Mouse (Mus musculus) skeletal muscle tissue, adult 2 months (tissue): ENCODE data around the gene Lef1.

Experiments used
- DNase-seq: peaks from one replicate; pipeline ENCODE4 v3.0.0-alpha.2; 2012; ENCODE audit warnings: low read depth, low spot score

The Lef1 gene

DNA sequence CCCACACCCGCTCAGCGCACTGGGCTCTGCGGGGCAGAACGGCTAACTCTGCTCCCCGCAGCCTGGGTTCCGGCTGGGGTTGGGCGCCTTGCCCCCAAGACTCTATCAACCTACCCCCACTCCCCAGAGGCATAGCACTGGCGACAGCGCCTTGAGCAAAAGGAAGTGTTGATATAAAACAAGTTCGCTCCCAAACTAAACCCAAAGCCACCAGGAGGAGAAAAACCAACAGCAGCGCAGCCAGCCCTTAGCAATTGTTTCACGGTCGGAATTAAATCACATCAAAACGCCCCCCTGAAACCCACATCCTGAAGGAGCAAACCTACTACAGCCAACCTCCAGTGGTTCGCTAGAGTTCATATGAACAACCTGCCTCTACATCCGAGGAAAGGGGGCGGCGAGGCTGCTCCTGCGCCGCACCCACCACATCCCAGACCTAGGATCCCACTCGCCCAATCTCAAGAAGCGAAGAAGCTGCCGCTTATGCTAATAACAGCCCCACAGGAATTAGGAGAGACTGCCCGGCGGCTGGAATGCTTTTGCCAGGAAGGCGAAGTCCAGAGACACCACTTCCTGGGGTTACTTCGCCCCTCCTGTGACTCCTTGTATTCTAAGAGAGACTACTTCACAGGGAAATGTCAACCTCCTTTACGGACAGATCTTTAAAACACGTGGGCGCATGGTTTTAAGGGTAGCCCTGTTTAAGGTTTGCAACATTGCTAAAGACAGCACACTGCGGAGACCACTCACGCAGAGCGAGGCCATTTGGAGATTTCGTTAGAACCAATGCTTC, 2.8 kb upstream of the Lef1 start:
- DNase-seq = no peak

- DNase-seq = no peak
These were observed 2.1 kb upstream of the Lef1 start for GRCm38 (mm10) chr3:131108094-131108653.

DNA sequence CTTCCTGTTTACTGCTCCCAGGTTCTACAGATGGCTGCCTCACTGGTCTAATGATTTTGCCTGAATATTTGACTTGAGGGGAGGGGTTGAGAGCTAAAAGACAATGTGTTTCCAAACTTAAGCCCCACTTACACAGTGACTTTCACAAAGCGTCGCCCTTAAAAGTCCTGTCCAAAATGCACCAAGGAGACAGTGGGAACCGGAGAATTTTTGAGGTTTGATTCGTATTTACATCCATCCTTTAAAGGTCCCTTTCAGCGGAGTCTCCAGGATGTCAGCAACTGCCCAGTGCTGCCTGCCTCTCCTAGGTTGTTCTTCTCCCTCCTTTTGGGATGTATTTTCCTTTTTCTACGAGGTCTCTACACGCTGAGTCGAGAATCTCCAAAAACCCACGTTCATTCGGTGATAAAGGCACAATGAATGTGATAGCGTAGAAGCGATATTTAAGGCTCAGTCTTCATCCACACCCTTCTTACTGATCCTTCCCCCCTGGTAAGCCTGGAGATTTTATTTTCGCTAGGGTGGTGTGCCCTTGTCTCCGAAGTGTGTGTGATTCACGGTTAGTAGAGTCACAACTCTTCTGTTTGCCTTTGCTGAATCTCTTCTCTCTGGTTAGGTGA, 1.1 kb upstream of the Lef1 start:
- DNase-seq = no peak

- no peak for DNase-seq
These were observed 593 bp upstream of the Lef1 start for GRCm38 (mm10) chr3:131109686-131110070.

GRCm38 (mm10) chr3:131111151-131111850, 1.0 kb downstream of the Lef1 start:
- no peak for DNase-seq

DNA sequence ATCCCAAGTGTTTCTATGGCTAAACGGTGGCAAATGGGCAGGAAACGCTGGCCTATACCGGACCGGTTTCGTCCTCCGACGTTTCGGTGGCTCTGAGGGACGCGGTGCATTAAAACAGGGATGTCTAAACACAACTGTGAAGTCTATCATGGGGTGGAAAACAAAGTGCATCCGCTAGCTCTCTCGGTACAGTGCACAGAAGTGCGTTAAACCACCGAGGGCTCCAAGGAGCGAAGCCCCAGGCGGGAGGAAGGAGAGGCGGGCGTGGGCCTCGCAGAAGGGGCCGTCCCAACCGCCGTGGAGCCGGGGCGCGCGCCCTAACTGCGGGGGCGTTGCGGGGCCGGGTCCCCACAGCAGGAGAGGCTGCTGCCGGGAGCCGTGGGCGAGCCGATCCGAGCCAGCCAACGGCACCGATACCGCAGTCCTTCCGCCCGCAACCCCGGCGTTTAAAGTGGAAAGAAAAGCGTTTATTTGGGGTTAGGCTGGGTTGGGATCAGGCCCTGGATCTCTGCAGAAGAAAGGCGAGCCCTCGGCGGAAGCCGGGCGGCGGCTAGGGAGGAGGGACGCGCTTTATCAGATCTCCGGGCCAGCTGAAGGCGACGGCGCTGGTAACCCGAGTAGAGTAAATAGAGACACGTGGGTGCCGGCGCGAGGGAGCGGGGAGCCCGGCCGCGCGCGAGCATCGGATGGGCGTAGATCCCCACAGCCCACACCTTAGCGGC, 1.7 kb downstream of the Lef1 start:
- no peak for DNase-seq

- DNase-seq = no peak
These were observed 2.3 kb downstream of the Lef1 start for GRCm38 (mm10) chr3:131112573-131112955.

DNA sequence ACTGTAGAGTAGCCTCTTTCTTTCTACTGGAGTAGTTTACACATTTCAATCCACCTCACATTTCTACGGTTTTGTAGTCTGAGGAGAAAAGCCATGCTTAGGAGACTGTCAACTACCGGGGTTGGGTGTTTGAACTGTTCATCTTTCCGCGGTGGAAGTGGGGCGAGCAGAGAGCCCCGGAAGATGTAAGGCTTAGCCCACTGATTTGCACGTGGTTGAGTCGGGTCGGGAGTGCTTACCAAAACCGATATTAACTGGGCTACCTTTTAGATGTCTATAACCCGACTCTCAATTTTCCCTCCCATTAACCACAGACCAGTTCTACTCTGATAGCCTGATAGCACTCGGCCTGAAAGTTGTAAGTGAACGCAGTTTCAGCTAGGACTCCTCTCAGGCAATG, 2.8 kb downstream of the Lef1 start:
- no peak for DNase-seq

DNA sequence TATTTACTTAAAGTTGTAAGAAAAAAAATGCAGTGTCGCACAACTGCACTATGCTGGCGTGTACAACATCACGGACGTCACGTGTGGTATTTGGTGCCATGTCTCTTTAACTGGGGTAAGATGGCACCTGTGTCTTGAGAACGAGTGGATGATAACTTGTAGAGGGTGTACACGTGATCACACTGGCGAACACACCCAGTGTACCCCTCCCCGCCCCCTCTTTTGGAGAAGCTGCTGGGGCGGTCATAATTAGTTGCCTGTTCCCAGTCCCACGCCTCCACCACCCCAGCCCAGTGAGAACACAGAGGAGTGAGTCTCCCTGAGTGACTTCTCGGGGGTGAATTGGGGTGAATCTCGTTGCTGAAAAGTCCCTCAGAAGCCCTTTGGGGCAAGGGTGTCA, 5.8 kb downstream of the Lef1 start:
- DNase-seq = no peak

GRCm38 (mm10) chr3:131117352-131117751, 7.1 kb downstream of the Lef1 start:
- DNase-seq = no peak

- no peak for DNase-seq
These were observed 7.6 kb downstream of the Lef1 start for GRCm38 (mm10) chr3:131117883-131118282.

DNA sequence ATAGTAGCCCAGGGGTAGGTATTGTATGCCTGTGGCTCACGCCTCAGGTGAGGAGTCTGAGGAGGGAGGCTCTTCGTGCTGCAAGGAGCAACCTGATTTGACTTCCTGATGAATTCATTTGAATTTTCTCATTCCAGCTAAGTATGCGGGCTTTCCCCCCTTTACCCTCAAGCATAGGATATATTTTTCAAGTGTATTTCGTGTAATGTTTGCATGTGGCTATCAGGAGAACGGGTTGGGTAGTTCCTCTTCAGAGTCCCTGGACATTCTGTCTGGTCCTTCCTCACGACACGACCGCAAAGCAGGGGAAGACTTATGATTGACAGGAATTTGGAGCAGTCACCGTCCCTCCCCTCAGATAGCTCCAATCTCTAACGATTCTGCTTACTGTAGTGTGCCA, 9.2 kb downstream of the Lef1 start:
- DNase-seq = no peak

- no peak for DNase-seq
These were observed 13.2 kb downstream of the Lef1 start for GRCm38 (mm10) chr3:131123501-131123900.

GRCm38 (mm10) chr3:131125873-131126272, 15.6 kb downstream of the Lef1 start:
- DNase-seq = no peak

DNA sequence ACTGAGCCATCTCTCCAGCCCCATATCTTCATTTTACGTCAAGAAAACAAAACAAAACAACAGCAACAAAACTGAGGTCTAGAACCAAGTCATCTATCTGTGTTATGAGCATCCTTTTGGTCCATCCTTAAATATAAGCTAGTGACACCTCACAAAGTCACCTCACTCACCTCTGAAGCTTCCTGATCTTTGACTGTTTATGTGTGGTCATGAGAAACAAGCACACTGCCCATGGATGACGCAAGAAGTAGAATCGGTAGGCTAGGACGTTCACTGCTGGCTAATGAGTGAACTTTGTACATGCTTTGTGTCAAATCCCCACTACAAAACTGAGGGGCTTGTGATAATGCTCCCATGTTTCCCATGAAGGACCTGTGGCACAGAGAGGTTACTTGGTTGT, 16.2 kb downstream of the Lef1 start:
- no peak for DNase-seq

DNA sequence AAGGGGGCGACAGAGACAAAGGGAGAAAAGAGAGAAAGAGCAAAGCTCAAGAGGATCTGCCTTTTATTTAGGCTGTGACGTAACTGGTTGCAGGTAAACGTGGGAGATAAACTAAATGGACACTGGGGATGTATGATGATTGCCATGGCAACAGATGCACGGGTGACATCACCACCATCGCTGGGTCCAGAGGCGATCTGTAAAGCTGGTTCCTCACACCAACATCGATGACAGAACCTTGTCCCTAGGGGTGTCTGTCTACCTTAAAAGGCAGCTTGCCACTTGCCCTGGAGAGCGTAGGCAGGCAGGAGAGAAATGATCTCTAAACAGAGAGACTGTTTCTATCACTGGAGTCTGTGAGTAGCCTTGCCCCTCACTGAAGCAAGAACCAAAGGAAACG, 23.7 kb downstream of the Lef1 start:
- no peak for DNase-seq

DNA sequence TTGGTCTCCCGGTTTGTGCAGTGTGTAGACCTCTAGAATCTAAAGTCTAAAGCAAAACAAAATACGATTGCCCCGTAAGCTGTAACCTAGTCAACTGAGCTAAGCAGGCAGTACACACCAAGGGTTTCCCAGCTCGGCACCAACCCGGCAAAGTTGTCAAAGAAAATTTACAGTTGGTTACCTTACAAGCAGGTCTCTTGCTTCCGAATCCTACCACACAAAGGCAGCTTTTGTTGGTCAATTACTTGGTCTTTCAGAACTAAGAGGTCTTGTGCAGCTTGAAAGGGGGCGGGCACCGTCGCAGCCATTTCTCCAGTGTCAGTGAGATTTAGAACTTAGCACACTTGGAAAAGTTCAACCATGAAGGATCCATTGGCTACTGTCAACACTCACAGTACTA, 25.2 kb downstream of the Lef1 start:
- DNase-seq = no peak

- DNase-seq = no peak
These were observed 26.2 kb downstream of the Lef1 start for GRCm38 (mm10) chr3:131136455-131136854.

DNA sequence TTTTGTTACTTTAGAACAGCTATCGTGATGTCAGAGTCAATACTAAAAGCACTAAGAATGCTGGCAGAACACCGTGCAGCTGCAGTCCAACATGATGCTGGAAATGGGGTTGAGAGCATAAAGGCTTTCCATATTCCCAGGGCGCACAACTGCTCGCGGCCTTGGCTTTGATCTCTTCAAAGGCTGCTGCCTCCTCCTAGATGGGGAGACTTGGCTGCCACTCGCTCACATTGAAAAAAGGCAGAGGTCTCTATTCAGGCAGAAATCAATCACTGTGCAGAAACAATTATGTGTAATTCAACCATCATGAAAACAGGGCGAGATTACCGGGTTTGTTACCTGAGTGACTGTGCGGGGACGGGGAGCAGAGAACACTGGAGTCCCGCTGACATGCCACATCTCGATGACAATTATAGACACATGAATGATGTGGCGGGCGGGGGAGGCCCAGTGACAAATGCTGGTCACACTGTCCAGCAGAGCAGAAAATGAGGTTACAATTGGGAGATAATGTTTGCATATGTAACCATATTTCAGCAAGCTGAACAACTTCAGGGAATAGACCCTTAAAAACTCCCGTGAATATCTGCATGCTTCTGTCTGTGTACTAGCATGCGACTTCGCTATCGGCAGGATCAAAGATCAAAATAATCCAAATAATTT, 27.0 kb downstream of the Lef1 start:
- DNase-seq = no peak

- no peak for DNase-seq
These were observed 28.0 kb downstream of the Lef1 start for GRCm38 (mm10) chr3:131138224-131138623.

GRCm38 (mm10) chr3:131138797-131139196, 28.5 kb downstream of the Lef1 start:
- no peak for DNase-seq
